Mouse (Mus musculus) E14TG2a.4 (cell line): ENCODE results near the gene Cdk20.

Experiments
- CTCF ChIP-seq: conservative IDR thresholded peaks from 2 replicates; pipeline ENCODE4 v1.5.1; 2014; ENCODE audit warnings: low read length
- NANOG ChIP-seq: IDR thresholded peaks from 2 replicates; pipeline ENCODE4 v1.6.1; 2014; ENCODE audit warnings: borderline replicate concordance, low read length, mixed read lengths
- POU5F1 ChIP-seq: IDR thresholded peaks from 2 replicates; pipeline ENCODE4 v1.6.1; 2014; ENCODE audit warnings: low read length, borderline replicate concordance

GRCm38 (mm10) chr13:64407992-64408391, 24.1 kb upstream of the Cdk20 start:
- TF ChIP-seq CTCF (no peak), POU5F1 (no peak), NANOG (no peak)
